Mouse (Mus musculus) forelimb bud, embryonic 11.5 days (tissue): ENCODE measurements around the gene Ran.

Experiments used
- DNase-seq: peaks from one replicate; pipeline ENCODE4 v3.0.0-alpha.2; 2012; ENCODE audit warnings: low read depth, low spot score

The Ran gene

GRCm38 (mm10) chr5:129015020-129015419 lies 4.8 kb upstream of the Ran start:
- DNase-seq = no peak

- DNase-seq = no peak
Observed at GRCm38 (mm10) chr5:129015540-129015939, 4.3 kb upstream of the Ran start.

GRCm38 (mm10) chr5:129016370-129016769 lies 3.5 kb upstream of the Ran start:
- DNase-seq = no peak

GRCm38 (mm10) chr5:129018782-129019489 lies 933 bp upstream of the Ran start:
- DNase-seq = no peak

- DNase-seq = no peak
Observed at GRCm38 (mm10) chr5:129020300-129020668, 415 bp downstream of the Ran start.

GRCm38 (mm10) chr5:129020731-129021130 lies 862 bp downstream of the Ran start:
- DNase-seq = no peak

- no peak for DNase-seq
Observed at GRCm38 (mm10) chr5:129025048-129025447, 5.2 kb downstream of the Ran start.

GRCm38 (mm10) chr5:129025725-129026124 lies 5.9 kb downstream of the Ran start:
- no peak for DNase-seq

GRCm38 (mm10) chr5:129026171-129026570 lies 6.3 kb downstream of the Ran start:
- DNase-seq = no peak

GRCm38 (mm10) chr5:129026637-129027036 lies 6.8 kb downstream of the Ran start:
- no peak for DNase-seq

- no peak for DNase-seq
Observed at GRCm38 (mm10) chr5:129029131-129029723, 9.4 kb downstream of the Ran start.

GRCm38 (mm10) chr5:129036678-129037077 lies 16.8 kb downstream of the Ran start:
- DNase-seq = no peak

- no peak for DNase-seq
Observed at GRCm38 (mm10) chr5:129037739-129038138, 17.9 kb downstream of the Ran start.

- no peak for DNase-seq
Observed at GRCm38 (mm10) chr5:129045641-129046580, 26.0 kb downstream of the Ran start.

GRCm38 (mm10) chr5:129049372-129049771 lies 29.5 kb downstream of the Ran start:
- peak; percentile 57 for DNase-seq

GRCm38 (mm10) chr5:129051910-129052309 lies 32.0 kb downstream of the Ran start:
- no peak for DNase-seq

GRCm38 (mm10) chr5:129052636-129053355 lies 32.9 kb downstream of the Ran start:
- no peak for DNase-seq

GRCm38 (mm10) chr5:129054675-129055284 lies 34.9 kb downstream of the Ran start:
- DNase-seq = no peak

- DNase-seq = no peak
Observed at GRCm38 (mm10) chr5:129059116-129059515, 39.2 kb downstream of the Ran start.

GRCm38 (mm10) chr5:129061579-129061978 lies 41.7 kb downstream of the Ran start:
- DNase-seq = peak; percentile 57
